Mouse (Mus musculus) frontal cortex, adult (tissue): ENCODE measurements around the gene Brd1.
A peak's percentile ranks its signal among the peaks of the same experiment; 100 is the strongest.
"Not testable (repeated sequence)": the region's sequence is repeated elsewhere in the genome, so short reads cannot be mapped to it uniquely, and the experiment has no call there.

Source experiments
- ATAC-seq: cut with Nextera tagmentation; 2 replicates; pipeline ENCODE4 v1.9.2; 2017; ENCODE audit warnings: mild to moderate bottlenecking, moderate library complexity, mixed read lengths; ENCODE audit not compliant: low TSS enrichment

The Brd1 gene

DNA sequence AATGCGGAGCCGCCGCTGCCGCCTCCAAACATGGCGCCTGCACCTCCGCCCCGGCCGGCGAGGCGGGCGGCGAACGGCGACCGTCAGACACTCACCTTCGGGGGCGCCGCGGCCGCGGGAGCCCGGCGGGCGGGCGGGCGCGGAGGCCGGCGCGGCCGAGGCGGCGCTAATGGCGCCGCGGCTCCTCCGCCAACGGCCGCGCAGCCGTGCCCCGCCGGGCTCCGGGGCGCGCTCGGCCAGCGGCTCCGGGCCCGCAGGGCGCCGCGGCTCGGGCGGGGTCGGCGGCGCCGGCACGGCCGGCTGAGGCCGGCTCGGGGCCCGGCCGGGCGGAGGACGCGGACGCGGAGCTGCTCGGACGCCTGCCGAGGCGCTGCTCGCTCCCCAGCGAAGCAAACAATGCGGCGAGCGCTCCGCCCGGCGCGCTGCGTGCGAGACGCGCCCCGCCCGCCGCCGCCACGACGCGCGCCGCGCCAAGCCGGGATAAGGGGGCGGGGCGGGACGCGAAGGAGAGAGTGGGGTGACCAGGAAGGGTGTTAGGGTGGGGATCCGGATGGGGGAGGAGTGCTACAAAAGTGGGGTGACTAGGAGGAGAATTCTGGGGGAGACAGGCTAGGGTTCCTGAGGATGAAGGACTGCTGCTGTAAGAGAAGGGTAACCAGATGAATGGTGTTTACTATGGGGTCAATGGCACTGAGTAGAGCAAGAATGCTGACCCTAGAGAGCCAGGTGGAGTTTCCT is at the start of gene Brd1:
Gene Brd1, minus strand, starts transcription at position 400 of the 738 bp plus-strand sequence.
- peak; percentile 78 for ATAC-seq

DNA sequence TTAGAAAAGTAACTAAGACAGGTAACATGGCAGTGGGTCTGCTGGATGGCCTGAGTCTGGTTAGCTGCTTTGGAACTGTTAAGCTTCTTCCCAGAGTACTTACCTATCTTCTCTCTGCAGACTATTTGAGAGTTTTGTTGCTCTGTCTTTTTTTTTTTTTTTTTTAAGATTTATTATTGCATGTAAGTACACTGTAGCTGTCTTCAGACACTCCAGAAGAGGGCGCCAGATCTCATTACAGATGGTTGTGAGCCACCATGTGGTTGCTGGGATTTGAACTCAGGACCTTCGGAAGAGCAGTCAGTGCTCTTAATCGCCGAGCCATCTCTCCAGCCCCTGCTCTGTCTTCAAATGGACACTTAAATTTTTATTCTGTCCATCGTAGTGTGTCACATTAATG is 40.6 kb upstream of the Brd1 start:
- ATAC-seq = not testable (repeated sequence)

DNA sequence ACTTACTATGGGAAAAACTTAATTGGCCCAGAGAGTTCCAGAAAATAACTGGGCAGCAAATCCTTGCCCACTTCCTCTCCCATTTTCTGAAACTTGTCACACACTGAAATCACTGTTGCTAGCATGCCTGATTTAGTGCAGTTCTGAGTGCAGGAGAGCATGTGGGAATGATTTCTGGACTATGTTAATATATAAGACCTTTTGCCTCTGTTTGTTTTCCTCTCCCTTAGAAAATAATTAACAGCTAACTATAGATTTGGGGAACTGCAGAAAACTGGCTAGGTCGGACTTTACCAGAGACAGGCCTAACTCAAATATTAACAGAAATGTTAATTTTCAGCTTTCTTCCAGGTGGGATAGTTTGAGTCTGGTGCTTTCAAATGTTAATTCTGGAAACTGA is 34.5 kb upstream of the Brd1 start:
- ATAC-seq = no peak

- ATAC-seq = not testable (repeated sequence)
These were observed 32.1 kb upstream of the Brd1 start for GRCm38 (mm10) chr15:88766139-88766538.

DNA sequence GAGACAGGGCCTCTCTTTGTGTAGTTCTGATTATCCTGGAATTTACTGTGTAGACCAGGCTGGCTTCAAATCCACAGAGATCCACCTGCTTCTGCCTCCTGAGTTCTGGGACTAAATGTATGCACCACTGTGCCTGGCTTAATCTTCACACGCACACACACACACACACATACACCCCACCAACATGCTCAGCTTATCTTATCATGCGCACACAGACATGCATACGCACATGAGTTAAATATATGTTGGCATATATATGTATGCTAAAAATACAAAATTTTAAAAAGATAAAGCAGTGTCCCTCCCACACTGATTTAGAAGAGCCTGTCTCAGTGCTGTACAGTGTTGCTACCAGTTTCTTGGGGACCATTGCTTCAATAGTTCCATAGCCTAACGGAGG is 27.5 kb upstream of the Brd1 start:
- ATAC-seq = no peak

- ATAC-seq = no peak
These were observed 24.0 kb upstream of the Brd1 start for GRCm38 (mm10) chr15:88758061-88758460.

GRCm38 (mm10) chr15:88755761-88756160 is 21.7 kb upstream of the Brd1 start:
- no peak for ATAC-seq

- ATAC-seq = no peak
These were observed 20.9 kb upstream of the Brd1 start for GRCm38 (mm10) chr15:88754896-88755295.

DNA sequence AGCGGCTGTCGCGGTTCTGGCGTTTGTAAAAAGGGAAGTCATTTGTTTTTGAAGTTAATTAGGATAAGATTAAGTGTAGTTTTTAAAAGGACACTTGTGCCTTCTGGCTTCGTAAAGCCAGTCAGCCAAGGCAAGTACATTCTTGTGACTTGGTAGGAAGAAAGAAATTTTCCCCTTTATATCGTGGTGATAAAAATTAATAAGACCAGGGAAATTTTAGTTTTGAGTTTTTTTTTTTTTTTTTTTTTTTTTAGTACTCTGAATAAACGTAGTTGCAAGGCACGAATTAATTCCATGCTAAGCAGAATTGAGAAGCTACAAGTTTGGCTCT is 18.3 kb upstream of the Brd1 start:
- ATAC-seq = no peak

DNA sequence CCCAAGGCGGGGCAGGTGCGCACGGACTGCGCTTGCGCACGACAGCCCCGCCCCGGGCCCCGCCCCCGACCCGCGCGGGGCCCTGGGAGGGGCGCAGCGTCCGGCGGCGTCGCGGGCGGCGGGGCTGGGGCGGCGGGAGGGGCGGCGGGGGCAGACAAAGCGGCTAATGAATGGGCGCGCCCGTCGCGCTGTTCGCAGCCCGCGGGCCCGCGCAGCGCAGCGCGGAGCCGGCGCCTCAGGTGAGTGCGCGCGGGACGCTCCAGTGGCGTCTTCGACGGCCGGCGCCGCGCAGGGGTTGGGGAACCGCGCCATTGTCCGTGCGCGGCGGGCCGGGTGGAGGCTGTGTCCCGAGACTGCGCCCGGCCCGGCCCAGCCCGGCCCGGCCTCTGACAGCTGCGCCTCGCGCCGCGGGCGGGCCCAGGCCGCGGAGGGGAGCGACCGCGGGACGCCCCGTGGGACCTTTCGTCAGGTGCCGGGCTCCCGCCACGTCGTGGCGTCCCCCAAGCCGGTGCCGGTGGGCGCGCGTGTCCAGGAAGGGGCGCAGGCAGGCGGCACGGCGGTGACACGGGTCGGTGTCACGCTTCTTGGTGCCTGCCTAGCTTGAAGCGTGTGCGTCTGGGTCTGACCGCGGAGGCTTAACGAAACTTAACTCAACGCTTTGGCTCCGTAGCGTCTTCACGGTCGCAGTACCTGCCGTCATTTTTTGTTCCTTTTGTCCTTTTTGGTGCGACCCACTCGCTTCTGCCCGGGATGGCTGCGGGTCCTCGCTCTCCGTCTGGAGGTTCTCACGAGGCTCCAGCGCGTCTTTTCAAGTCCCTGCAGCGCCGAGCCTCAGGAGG is 17.8 kb upstream of the Brd1 start, which contains the start of gene Zbed4:
Gene Zbed4, plus strand, starts transcription at position 97 of the 839 bp plus-strand sequence.
- peak; percentile 16; the same call in 1 of the 2 replicates for ATAC-seq

DNA sequence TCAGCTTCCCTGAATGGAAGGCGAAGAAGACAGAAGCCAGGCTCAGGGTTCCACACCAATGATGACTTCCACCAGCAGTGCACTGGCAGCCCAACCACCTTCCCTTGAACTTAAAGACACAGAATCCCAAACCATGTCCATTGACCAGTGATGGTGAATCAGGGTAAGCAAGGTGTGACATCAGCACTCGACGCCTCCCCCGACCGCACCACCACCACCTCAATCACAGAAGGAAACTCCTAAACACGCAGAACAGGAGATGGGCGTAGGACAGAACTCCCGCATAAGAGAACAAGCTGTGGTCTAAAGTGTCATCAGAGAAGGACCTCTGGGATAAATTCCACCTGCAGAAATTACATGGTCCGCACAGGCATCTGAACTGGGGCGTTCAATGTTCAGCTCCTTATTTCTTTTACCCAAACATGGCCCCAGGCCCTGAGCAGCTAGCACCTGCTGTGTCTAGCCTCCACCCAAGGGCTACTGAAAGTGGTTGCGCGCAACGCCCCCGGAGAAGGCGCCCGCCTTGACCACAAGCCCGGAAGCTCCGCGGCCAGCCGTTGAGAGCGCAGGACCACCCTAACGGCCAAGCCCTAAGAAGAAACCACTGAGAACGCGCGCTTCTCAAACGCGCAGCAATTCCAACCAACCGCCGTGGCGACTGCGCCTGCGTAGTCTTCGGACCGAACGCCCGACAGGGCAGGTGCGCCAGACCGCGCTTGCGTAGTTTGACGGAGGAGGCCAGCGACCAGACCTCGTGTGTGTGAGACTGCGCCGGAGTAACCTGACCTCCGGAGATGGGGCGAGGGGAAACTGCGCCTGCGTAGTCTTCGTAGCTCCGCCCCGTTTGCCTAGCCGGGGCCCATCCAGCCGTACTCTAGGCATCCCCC is 16.9 kb upstream of the Brd1 start:
- ATAC-seq = peak; percentile 99

DNA sequence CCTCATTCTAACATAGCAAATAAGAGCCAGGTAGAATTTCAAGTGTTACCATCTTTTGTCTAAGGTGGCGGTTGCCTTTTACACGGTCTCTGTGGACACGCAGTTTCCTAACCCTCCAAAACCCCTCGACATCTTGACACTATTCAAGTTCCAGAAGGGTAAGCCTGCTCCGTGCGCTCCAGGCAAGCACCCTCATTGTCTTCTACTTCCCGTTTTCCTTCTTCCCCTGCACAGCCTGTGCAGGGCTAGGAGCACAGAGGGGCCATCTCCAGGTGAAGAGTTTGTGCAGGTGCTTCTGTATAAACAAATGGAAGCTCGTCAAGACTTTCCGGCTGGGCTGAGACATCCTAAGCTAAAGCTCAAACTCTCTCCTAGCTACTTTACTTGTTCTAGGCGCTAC is 16.0 kb upstream of the Brd1 start:
- ATAC-seq = no peak

- ATAC-seq = not testable (repeated sequence)
These were observed 15.6 kb upstream of the Brd1 start for GRCm38 (mm10) chr15:88749617-88750016.

DNA sequence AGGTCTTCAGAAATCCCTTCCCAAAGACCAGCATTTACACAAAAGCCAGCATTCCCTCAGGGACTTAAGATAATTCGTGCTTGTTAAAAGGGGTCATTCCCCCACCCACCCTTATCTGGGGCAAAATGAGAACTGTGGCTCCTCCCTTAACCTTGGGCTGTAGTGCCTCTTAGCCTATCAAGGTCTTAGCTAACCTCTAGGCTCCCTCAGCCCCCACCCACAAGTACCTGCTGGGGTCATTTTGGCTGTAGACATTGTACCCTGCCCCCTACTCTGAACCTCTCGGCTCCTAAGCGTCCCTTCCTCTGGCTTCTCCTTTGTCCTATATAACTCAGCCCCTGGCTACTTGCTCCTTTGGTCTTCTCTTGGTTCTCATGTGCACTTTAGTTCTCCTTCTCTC is 11.9 kb upstream of the Brd1 start:
- ATAC-seq = no peak

DNA sequence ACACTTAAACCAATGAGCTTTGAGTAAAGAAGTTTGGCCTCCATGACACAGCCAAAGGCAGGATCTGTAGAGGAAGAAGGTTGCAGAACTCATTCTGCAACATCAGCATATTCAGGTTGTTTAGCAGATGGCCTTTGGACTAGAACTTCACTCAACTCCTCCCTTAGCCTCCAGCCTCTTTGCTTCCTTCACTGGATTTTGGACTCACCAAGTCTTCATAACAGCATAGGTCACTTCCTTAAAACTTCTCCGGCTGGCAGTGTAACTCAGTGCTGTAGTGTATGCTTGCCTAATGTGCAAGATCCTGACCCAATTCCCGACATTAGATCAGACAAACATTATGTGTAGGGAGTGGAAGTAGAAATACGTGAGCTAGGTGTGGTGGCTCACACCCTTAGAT is 11.3 kb upstream of the Brd1 start:
- ATAC-seq = no peak

GRCm38 (mm10) chr15:88743371-88743770 is 9.3 kb upstream of the Brd1 start:
- not testable (repeated sequence) for ATAC-seq

- no peak for ATAC-seq
These were observed 7.3 kb upstream of the Brd1 start for GRCm38 (mm10) chr15:88741366-88741765.

DNA sequence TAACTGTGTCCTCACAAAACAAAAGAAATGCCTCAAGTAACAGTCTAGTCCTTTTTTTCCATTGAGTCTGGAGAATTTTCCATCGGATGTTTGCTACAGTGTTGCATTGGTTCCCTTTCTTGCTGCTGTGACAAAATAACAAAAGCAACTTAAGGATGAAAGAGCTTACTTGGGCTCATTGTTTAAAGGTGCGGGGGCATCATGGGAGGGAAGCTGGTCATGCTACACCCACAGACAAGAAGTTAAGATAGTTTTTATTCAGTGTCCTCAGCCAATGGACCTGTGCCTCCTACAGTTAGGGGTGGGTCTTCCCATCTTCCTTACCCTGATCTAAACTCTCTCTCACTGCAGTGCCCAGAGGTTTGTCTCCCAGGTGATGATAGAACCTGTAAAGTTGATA is 4.4 kb upstream of the Brd1 start:
- no peak for ATAC-seq

DNA sequence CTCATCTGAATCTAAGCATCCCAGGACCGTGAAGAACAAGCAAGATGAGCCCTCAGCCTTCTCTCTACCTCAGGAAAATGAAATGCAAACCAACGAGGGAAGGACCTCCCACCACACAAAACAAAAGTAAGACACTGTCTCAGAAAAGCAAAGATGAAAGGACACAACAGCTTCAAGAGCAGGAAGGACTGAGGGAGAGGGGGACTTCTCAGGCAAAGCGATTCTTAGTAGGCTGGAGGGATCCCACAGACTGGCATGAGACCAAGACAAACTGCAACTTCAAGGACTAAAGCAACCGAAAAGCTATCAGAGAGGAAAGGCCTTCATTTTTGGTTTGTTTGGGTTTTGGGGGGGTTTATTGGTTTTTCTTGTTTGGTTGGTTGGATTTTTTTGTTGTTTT is 2.1 kb upstream of the Brd1 start:
- ATAC-seq = no peak

DNA sequence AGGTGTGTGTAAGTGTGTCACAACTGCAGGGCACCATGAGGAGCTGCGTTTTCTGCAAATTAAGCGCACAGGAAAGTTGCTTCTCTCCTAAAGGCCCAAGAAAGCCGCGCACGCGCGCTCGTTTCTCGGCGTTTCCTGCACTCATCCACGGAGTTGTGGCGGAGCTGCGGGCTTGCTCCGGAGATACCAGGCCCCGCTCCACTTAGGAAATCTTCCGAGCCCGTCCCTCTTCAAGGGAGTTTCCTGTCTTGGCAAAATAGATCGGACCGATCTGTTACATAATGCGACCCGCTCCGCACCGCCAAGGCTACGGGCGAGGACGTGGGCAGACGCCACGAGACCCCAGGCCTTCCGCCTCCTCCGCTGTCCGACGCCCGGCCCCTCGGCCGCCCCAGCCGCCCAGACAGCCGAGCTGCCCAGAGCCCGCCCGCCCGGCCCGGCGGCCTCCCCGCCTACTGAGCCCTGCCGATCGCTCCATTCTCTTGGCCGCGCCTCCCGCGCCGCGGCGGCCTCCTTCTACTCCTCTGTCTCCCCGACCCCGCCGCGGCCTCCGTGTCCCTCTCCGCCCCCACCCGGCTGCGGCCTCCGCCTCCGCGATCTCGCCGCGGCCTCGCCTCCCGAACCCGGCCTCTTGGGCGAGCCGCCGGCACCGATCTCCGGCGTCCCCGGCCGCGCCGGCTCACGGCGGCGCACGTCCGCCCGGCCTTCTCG is 837 bp downstream of the Brd1 start:
- peak; percentile 32 for ATAC-seq

- no peak for ATAC-seq
These were observed 1.5 kb downstream of the Brd1 start for GRCm38 (mm10) chr15:88732405-88733020.
